Mouse (Mus musculus): ENCODE results near the gene Itsn2. TPM values are rescaled to one million over a fixed set of nuclear protein-coding genes. Genes with fewer than 3 reads are reported as not detected.

Itsn2 gene
- polyA plus RNA-seq (2014; fragmentation: Illumina TruSeq; extraction: RNeasy Lipid Tissue Mini Kit (QIAGEN cat#74804); ENCODE audit: low read depth, low replicate concordance), result 36.7 TPM

GRCm38 (mm10) chr12:4592541-4593165 is at the start of gene Itsn2, which contains the start of gene Gm3625:
Itsn2 (plus strand) TSS chr12:4592638.
Gm3625 (minus strand) TSS chr12:4592927.

DNA sequence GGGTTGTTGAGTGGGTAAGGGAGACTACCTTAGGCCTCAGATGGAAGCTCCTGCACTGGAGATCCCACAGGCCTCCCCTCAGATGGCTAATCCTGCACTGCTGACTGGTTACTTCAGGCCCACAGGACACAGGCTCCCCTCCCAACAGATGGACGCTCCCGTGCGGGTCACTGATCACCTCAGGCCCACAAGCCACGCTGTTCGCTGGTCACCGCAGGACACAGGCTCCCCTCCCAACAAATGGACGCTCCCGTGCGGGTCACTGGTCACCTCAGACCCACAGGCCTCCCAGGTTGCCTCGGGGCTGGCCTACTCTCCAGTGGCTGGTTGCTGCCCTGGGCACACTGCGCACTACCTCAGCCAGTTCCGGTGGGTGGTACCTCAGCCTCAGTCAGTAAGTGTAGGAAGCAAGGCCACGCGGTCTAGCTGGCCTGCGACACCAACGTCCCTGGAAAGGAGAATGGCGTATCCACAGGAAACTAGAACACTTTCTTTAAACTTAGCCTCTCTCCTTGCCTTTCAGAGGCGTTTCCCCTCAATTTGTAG is 145.7 kb downstream of the Itsn2 start, which contains the start of gene Fam228a:
Gene Fam228a, minus strand, starts transcription at position 400 of the 546 bp plus-strand sequence.

Other genes with a start within 250 kb of the Itsn2 start
- 18.3 TPM for gene Ncoa1, start 115.5 kb upstream of the Itsn2 start, polyA plus RNA-seq (2014; fragmentation: Illumina TruSeq; extraction: RNeasy Lipid Tissue Mini Kit (QIAGEN cat#74804); ENCODE audit: low read depth, low replicate concordance)
- not detected for gene Gm3625, start 289 bp downstream of the Itsn2 start, polyA plus RNA-seq (2014; fragmentation: Illumina TruSeq; extraction: RNeasy Lipid Tissue Mini Kit (QIAGEN cat#74804); ENCODE audit: low read depth, low replicate concordance)
- gene Fam228a, start 145.8 kb downstream of the Itsn2 start, polyA plus RNA-seq (2014; fragmentation: Illumina TruSeq; extraction: RNeasy Lipid Tissue Mini Kit (QIAGEN cat#74804); ENCODE audit: low read depth, low replicate concordance), result 0.26 TPM
- gene Pfn4, start 176.4 kb downstream of the Itsn2 start, polyA plus RNA-seq (2014; fragmentation: Illumina TruSeq; extraction: RNeasy Lipid Tissue Mini Kit (QIAGEN cat#74804); ENCODE audit: low read depth, low replicate concordance), result 3.0 TPM
- gene Fam228b, start 176.6 kb downstream of the Itsn2 start, polyA plus RNA-seq (2014; fragmentation: Illumina TruSeq; extraction: RNeasy Lipid Tissue Mini Kit (QIAGEN cat#74804); ENCODE audit: low read depth, low replicate concordance), result 5.4 TPM
- gene Sf3b6, start 224.9 kb downstream of the Itsn2 start, polyA plus RNA-seq (2014; fragmentation: Illumina TruSeq; extraction: RNeasy Lipid Tissue Mini Kit (QIAGEN cat#74804); ENCODE audit: low read depth, low replicate concordance), result 45.5 TPM
- gene Fkbp1b, start 249.0 kb downstream of the Itsn2 start, polyA plus RNA-seq (2014; fragmentation: Illumina TruSeq; extraction: RNeasy Lipid Tissue Mini Kit (QIAGEN cat#74804); ENCODE audit: low read depth, low replicate concordance), result 1.7 TPM

All from heart, adult 10 weeks (tissue).